Mouse (Mus musculus) embryo, embryonic 9.5 days (tissue): Measurements from ENCODE around the gene Stk31.
"Not testable (repeated sequence)": the region's sequence is repeated elsewhere in the genome, so short reads cannot be mapped to it uniquely, and the experiment has no call there.

ENCODE experiments used
- DNase-seq: peaks from one replicate; pipeline ENCODE4 v3.0.0-alpha.2; 2017; ENCODE audit errors: extremely low spot score

Gene Stk31

DNA sequence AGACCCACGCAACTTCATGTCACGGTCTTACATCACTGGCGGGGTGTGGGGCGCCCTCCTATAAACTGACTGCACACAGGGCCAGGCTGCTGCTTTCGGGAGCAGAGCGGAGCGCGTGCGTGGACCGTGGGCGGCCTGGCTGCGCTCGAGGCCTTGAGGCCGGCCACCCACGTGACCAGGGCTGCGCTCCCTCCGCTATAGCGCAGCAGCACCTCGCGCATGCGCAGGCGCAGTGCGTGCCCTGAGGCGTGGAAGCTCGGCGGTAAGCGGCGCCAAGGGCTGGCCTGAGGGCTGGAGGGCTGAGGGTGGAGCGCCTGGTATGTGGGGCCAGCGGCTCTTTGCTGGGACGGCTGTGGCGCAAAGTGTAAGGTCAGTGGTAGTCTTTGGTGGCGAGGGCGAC lies at the start of gene Stk31:
Gene Stk31, plus strand, starts transcription at position 289 of the 400 bp plus-strand sequence.
- DNase-seq: no peak

DNA sequence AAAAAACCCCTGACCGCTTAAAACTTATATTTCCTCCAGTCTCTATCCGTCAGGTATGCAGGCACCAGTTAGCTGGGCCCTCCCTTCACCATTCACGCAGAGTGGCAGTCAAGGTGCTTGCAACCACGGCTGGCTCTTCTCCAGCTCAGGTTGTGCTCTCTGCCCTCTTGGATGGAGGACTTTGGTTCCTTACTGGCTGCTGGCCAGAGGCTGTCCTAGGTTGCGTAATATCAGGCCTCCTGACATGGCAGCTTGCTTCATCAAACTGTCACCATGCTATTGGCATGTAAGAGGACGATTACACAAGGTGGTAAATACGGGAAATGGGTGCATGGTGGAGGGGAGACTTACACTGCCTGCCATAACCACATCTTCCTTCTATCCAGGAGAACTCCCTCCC lies 45.6 kb upstream of the Stk31 start:
- DNase-seq: no peak

DNA sequence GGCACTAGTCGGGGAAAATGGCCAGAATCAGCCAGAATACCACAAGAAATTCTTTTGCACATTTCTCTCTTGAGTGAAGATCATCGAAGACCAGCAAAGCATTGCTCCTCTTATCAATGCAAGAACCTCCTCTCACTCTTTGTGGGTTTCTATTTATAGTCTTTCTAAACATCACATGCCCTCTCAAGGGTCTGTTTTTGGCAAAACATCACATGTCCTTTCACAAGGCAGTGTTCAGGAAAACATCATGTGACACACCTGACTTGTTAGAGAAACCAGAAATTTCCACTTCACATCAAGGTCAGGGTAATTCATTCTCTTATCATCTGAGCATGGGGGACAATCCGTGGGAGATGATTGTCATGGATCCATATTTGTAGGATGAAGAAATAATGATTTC lies 40.8 kb upstream of the Stk31 start:
- no peak for DNase-seq

DNA sequence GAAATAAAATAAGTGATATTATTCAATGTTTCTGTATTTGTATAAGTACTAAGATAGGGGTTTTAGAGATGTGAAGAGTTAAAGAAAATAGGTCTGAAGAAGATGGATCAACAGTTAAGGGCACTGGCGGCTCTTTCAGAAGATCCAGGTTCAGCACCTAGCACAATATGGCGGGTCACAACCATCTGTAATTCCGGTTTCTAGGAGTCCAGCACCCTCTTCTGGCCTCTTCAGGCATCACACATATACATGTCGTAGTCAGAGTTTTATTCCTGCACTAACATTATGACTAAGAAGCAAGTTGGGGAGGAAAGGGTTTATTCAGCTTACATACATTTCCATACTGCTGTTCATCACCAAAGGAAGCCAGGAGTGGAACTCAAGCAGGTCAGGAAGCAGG lies 40.2 kb upstream of the Stk31 start:
- no peak for DNase-seq

DNA sequence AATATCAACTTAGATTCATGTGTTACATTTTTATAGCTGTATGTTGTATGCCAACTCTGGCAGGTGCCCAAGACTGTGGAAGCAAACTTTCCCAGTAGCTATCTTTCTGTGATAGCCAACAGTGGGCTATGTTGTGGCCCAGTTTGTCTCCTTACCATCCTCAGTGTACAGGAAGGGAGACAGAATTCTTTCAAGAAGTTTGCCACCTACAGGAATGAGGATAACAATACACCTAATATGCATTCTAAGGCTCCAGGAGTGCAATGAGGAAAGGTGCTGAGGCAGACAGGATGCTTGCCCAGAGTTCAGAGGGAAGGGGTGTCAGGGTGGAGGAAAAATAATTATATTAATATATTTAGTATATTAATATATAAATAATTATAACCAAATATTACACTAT lies 35.0 kb upstream of the Stk31 start:
- DNase-seq: no peak

DNA sequence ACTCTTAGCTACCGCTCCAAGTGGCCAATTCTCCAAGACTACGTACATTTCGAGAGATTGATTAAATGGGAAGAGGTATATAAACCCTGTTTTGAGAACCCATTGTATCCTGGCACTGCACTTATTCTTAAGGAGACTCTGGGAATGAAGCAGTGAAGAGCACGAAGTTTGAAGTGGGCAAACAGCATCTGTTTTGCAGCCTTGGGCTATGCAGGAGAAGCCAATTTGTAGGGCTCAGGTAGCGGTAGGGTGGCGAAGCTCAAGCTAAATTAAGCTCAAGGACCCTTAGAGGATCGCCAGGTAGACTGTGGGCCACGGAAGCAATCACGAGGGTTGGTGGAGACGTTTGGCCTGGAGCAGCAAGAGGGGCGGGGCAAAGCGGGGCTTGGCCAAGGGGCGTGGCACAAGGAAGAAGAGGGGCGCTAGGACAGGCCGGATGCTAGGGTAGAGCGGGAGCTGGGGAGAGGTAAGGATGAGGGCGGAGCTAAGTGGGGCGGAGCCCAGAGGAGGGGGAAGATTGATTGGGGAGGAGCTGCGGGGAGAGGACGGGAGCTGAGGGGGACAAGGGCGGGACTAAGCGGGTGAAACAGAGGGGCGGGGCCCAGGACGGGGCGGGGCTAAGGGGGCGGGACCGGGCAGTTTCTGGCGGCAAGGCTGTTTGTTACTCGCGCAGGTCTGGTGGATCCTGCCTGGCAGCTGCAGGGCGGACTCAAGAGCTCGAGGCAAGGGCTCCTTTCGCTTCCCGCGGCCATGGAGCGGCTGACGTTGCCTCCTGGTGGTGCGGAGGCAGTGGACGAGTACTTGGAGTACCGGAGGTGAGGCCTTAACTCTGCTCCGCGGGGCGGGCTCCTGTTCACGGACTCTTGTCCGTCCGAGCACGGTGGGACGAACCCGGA lies 28.0 kb upstream of the Stk31 start, which contains the start of gene Fam221a:
Gene Fam221a, plus strand, starts transcription at position 581 of the 896 bp plus-strand sequence.
- peak; percentile 98 for DNase-seq

DNA sequence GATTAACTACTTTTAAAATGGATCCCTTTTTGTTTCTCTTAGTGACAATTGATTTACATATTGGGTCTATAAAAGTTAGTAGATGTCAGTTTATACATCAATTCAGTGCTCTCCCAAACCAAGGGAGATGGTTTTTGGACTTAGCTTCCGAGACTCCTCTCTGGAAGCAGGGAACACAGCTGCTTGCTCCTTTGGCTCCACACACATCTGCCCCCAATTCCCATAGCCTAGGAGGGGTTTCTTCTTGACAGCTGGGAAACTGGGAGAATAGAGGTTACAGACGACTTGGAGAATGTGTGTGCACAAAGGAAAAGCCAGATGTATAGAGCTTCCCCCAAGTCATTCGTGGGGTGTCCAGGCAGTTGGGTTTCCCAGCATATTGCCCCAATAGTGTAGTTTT lies 27.2 kb upstream of the Stk31 start:
- no peak for DNase-seq

DNA sequence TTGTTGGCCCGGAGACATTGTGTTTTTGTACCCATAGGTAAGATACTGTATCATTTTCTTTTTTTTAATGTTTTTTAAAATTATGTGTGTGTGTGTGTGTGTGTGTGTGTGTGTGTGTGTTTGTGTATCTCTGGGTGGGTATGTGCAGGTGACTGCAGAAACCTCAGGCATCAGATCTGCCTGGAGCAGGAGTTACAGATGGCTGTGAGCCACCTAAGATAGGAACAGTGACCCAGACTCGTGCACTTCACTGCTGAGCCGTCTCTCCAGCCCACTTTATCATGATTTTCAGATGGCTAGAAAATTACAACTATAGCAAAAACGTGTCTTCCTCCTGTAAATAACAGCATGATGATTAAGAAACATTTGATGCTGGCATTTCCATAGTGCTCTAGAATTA lies 22.7 kb upstream of the Stk31 start:
- DNase-seq: no peak

DNA sequence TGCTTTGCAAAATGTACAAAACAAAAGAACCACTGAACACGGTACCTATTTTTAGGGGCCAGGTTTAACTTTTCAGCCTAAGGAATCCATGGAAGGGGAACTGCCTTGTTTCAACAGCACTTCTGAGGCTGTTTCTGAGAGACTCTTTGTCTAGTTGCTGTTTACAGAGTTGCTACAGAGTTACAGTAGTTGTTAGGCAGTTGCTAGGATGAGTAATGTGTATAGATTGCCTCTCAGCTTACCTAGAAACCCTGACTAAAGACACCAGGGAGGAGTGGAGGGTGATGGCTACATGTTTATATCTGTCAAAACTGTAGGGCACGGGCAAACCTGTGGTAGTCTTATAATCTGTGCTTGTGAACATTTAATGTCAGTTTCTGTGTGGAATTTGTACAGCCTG lies 21.5 kb upstream of the Stk31 start:
- DNase-seq: no peak

DNA sequence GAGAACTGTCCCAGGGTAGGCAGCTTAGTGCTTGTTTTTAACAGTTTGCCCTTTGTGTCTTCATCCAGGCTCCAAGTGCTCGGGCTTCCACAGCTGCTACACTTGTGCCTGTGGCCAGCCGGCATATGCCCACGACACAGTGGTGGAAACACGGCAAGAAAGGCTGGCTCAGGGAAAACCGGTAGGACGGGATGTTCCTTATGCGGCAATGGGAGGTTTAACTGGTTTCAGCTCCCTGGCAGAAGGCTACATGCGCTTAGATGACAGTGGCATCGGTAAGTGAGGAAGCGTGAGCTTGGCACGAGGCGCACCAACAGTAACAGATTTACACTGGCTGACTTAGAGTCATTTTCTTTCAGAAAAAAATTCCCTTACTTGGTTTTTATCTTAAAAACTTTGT lies 17.1 kb upstream of the Stk31 start:
- DNase-seq: no peak

DNA sequence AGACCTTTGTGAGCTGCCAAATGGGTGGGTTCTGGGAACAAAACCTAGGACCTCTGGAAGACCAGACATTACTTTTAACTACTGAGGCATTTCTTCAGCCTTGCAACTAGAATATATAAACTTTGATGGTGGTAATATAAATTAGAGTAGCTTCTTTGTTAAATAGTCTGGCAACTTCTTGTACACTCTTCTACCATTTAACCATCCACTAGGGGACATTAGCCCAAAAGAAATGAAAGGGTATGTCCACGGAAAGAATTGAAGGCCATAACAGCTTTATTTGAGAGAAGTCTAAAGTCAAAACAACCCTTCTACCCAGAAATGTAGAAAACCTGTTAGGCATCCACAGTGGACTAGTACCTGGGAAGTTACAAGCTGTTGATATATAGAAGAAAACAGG lies 1.1 kb upstream of the Stk31 start:
- DNase-seq: no peak

DNA sequence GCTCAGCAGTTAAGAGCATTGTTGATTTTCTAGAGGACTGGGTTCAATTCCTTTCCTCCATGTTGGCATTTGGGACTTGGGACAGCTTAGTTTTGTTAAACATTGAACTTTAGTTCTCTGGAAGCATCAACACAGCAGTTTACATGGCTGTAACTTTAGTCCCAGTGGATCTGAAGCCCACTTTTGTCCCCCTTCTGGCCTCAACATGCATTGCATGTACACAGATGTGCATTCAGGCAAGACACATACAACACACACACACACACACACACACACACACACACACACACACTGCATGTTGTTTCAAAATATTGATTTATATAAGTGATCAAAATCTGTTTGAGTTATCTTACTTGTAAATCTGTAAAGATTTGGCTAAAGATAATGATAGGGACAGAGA lies 2.1 kb downstream of the Stk31 start:
- DNase-seq: peak; percentile 32

DNA sequence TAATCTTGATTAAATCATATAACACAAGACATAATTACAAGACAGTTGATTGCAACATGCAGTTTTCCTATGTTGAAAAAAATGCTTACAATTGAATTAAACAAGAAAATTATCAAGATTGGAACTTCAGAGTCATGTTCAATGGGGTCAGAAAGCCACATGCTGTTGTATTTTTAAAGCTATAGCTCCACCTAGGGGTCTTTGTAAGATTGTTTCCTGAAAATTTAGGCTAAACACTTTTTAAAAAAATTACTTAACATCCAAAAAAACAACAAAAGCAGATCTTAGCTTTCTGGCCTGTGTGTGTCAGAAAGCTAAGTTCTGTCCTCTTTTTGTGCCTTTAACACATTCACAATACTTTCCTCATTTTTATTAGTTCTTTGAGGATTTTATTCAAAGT lies 3.0 kb downstream of the Stk31 start:
- DNase-seq: peak; percentile 17

DNA sequence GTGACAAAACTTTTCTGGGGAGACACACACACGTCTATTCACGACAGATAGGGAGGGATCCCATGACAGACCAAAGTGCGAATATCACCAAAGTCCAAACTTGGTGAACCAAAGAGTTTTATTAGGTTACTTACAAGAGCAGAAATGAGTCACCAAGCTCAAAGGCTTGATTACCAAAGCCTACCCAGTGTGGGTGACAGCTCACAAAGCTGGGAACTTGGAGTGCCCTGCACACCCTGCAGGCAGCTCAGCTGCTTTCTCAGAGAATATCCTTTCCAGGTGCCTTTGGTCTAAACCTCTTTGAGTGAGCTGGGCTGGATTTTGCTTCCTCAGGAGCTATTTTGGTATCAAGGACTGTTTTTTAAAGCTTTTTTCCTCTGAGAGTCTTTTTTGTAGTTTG lies 15.4 kb downstream of the Stk31 start:
- no peak for DNase-seq

DNA sequence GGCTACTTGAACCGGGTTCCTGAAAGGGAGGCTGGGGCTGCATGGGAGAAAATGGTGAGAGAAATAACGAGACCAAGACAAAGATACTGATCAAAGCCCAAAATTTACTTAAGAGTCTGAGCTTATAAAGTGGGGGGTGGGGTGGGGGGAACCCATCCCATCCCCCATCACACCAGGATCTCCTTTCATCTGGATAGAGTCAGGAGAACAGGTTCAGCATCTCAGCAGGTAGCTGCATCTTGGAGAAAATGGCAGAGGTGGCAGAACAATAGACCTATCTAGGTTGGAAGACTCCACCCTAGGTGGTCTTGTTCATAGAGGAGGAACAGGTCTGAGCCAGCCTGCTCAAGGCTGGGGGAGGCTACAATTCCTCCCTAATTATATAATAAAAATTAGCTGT lies 17.6 kb downstream of the Stk31 start:
- not testable (repeated sequence) for DNase-seq

DNA sequence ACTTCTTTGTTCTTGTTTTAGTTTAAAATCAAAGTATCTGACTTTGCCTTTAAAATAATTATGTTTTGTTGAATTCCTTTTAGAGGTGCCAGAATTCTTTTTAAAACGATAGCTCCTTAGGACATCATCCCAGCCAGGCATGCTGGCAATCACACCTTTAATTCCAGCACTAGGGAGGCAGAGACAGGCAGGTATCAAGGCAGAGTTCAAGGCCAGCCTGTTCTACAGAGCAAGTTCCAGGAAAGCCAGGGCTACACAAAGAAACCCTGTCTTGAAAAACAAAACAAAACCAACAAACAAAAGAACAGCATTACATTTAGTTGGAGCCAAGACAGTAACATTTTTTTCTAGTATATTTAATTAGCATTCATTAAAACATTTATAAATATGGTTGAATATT lies 20.6 kb downstream of the Stk31 start:
- no peak for DNase-seq

DNA sequence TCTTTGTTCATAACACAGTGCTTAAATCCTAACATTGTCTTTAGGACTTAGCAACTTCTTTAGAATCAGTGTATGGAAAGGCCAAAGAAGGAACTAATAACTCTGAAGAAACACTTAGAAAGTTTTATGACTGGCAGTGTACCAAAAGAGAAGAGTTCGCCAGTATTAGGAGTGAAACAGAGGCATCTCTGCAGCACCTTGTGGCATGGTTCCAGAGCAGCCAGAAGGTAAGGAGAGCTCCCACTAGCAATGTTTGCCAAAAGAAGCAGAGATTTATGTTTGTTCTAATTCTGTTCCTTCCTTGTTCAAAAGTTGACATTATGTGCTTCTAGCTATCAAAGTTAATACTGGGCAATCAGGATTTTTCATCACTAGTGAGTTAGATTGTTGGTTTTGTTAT lies 41.9 kb downstream of the Stk31 start:
- DNase-seq: no peak

DNA sequence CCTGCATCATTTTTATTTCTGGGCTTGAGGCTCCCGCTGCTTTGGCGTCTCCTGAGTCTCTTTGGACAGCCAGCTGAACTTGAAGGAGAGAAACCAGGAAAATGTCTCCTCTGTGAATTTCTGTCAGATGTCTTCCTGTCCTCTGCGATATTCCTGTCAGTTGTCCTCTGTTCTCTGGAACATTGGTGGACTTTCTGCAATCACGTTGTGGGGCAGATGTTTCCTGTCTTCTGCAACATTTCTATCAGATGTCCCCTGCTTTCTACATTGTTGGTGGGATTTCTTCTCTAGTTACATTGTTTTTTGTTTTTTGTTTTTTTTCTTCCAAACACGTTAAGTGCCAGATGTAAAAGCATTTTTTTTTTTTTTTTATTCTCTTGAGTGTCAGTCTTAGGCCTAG lies 62.7 kb downstream of the Stk31 start:
- no peak for DNase-seq

DNA sequence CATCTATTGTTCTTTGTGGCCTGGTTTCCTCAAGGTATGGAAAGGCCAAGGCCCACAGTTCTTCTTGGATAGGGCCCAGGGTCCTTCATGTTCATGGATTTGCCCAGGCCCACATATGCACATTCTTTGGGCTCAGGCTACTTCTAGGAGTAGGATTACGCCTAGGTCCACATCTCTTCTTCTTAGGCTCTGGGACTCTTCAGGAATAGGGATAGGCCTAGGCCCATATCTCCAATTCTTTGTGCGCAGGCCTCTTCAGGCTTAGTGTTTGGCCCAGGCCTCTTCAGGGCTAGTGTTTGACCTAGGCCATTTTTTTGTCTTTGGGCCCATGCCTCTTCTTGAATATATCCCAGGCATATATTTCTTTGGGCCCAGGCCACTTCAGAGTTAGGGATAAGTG lies 87.8 kb downstream of the Stk31 start:
- DNase-seq: no peak

DNA sequence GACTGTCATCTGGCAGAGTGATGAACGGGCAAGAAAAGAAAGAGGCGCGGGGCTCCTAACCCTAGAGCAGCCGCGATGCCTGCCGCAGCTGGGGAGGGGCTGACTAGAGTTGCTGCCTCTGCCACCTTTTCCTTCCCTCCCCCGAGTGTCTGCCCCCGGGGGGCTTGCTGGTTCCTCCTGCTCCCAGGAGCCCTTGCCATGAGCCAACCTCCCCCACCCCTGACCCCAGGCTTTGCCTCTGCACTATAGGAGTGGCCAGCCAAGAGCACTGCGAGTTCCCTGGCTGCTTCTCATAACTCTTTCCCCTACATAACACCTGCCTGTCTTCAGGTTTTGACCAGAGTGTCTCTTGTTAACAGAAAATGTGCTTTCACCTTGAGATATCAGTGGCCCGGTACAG lies 96.1 kb downstream of the Stk31 start:
- no peak for DNase-seq

DNA sequence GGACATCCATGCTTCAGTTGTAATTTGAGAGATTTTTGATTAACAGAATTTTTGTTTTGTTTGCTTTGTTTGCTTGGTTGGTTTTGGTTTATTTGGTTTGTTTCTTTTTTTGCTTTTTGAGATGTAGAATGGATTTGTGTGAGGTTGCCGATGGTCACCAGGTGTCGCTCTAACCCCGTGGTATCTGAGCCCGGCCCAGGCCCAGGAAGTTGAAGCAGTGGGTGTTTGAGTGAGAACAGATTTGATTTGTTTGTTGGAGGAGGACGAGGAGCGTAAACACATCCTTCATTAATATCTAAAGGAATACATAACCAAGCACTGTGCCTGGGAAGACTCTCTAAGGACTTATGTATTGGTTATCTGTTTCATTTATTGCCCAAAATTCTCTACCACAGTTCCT lies 123.6 kb downstream of the Stk31 start:
- DNase-seq: peak; percentile 77
